Mouse (Mus musculus): ENCODE measurements around the gene Rcc2. TPM values are rescaled to one million over a fixed set of nuclear protein-coding genes. Genes with fewer than 3 reads are reported as not detected.

The Rcc2 gene
- polyA plus RNA-seq (2015; fragmentation: Nextera tagmentation; extraction: Ambion mirVana), result 7.7 and 9.5 TPM in 2 replicates

- WGBS, result 8% methylated on average over 20 of the region's 20 CpGs
- Histone ChIP-seq H3K27me3 (replicated peaks; ENCODE audit: control insufficient read depth, insufficient read depth, low read length) (peaks cover 11% of the 10 kb centered on the region), H3K4me2 (ENCODE audit: low read length) (peak within 1 kb of the TSS; percentile 75), H3K27ac (ENCODE audit: low read depth, low read length) (peak within 1 kb of the TSS; percentile 89), H3K9ac (ENCODE audit: low read depth, low read length) (peak within 1 kb of the TSS; percentile 93), H3K9me3 (ENCODE audit: control insufficient read depth, low read length) (no peaks in the 10 kb centered on the region), H3K36me3 (ENCODE audit: control insufficient read depth, insufficient read depth, low read length) (no peaks in the 10 kb centered on the region), H3K4me1 (ENCODE audit: control insufficient read depth, insufficient read depth, low read depth, low read length) (peaks cover 32% of the 10 kb centered on the region), H3K4me3 (ENCODE audit: low read length) (peak within 1 kb of the TSS; percentile 94)
- ATAC-seq, result no peak
These were observed at the start of gene Rcc2 for GRCm38 (mm10) chr4:140700269-140701018. Gene Rcc2, plus strand, starts transcription at chr4:140700541.

- Histone ChIP-seq H3K4me1 (ENCODE audit: control insufficient read depth, insufficient read depth, low read depth, low read length) (peaks cover 19% of the 10 kb centered on the region), H3K27me3 (replicated peaks; ENCODE audit: control insufficient read depth, insufficient read depth, low read length) (no peaks in the 10 kb centered on the region), H3K36me3 (ENCODE audit: control insufficient read depth, insufficient read depth, low read length) (no peaks in the 10 kb centered on the region), H3K4me2 (ENCODE audit: low read length) (no peak overlapping the region), H3K4me3 (ENCODE audit: low read length) (no peak overlapping the region), H3K9me3 (ENCODE audit: control insufficient read depth, low read length) (no peaks in the 10 kb centered on the region), H3K27ac (ENCODE audit: low read depth, low read length) (no peak overlapping the region), H3K9ac (ENCODE audit: low read depth, low read length) (no peak overlapping the region)
- WGBS, result 59% methylated on average over 14 of the region's 14 CpGs
- ATAC-seq, result no peak
These were observed 46.3 kb upstream of the Rcc2 start for GRCm38 (mm10) chr4:140653835-140654583.

GRCm38 (mm10) chr4:140654798-140655197, 45.5 kb upstream of the Rcc2 start:
- Histone ChIP-seq H3K36me3 (ENCODE audit: control insufficient read depth, insufficient read depth, low read length) (no peaks in the 10 kb centered on the region), H3K4me1 (ENCODE audit: control insufficient read depth, insufficient read depth, low read depth, low read length) (peaks cover 11% of the 10 kb centered on the region), H3K27ac (ENCODE audit: low read depth, low read length) (no peak overlapping the region), H3K4me2 (ENCODE audit: low read length) (no peak overlapping the region), H3K9me3 (ENCODE audit: control insufficient read depth, low read length) (no peaks in the 10 kb centered on the region), H3K27me3 (replicated peaks; ENCODE audit: control insufficient read depth, insufficient read depth, low read length) (no peaks in the 10 kb centered on the region), H3K9ac (ENCODE audit: low read depth, low read length) (no peak overlapping the region), H3K4me3 (ENCODE audit: low read length) (no peak overlapping the region)
- ATAC-seq, result no peak
- WGBS, result 65% methylated on average over 8 of the region's 8 CpGs

- H3K4me3 ChIP-seq (ENCODE audit: low read length), result no peak overlapping the region
- no peaks in the 10 kb centered on the region for H3K9me3 ChIP-seq (ENCODE audit: control insufficient read depth, low read length)
- no peaks in the 10 kb centered on the region for H3K27me3 ChIP-seq (replicated peaks; ENCODE audit: control insufficient read depth, insufficient read depth, low read length)
- ATAC-seq, result no peak
- no peak overlapping the region for H3K9ac ChIP-seq (ENCODE audit: low read depth, low read length)
- H3K27ac ChIP-seq (ENCODE audit: low read depth, low read length), result 0 out of 2 replicates have a peak overlapping the region, but pooled peaks have one; percentile 51
- no peak overlapping the region for H3K4me2 ChIP-seq (ENCODE audit: low read length)
- 63% methylated on average over 8 of the region's 8 CpGs for WGBS
- H3K36me3 ChIP-seq (ENCODE audit: control insufficient read depth, insufficient read depth, low read length), result no peaks in the 10 kb centered on the region
- peaks cover 10% of the 10 kb centered on the region for H3K4me1 ChIP-seq (ENCODE audit: control insufficient read depth, insufficient read depth, low read depth, low read length)
These were observed 43.8 kb upstream of the Rcc2 start for GRCm38 (mm10) chr4:140656529-140656928.

GRCm38 (mm10) chr4:140657681-140658575, 42.4 kb upstream of the Rcc2 start:
- H3K4me3 ChIP-seq (ENCODE audit: low read length), result no peak overlapping the region
- ATAC-seq, result peak; percentile 95
- H3K9me3 ChIP-seq (ENCODE audit: control insufficient read depth, low read length), result no peaks in the 10 kb centered on the region
- peak overlapping the region; percentile 17; the same call in 1 of the 2 replicates for H3K4me2 ChIP-seq (ENCODE audit: low read length)
- no peaks in the 10 kb centered on the region for H3K36me3 ChIP-seq (ENCODE audit: control insufficient read depth, insufficient read depth, low read length)
- H3K27ac ChIP-seq (ENCODE audit: low read depth, low read length), result peak overlapping the region; percentile 86
- H3K4me1 ChIP-seq (ENCODE audit: control insufficient read depth, insufficient read depth, low read depth, low read length), result peaks cover 10% of the 10 kb centered on the region
- H3K9ac ChIP-seq (ENCODE audit: low read depth, low read length), result peak overlapping the region; percentile 47
- H3K27me3 ChIP-seq (replicated peaks; ENCODE audit: control insufficient read depth, insufficient read depth, low read length), result no peaks in the 10 kb centered on the region
- 5% methylated on average over 24 of the region's 24 CpGs for WGBS

- H3K36me3 ChIP-seq (ENCODE audit: control insufficient read depth, insufficient read depth, low read length), result no peaks in the 10 kb centered on the region
- no peaks in the 10 kb centered on the region for H3K9me3 ChIP-seq (ENCODE audit: control insufficient read depth, low read length)
- WGBS, result 75% methylated on average over 18 of the region's 18 CpGs
- ATAC-seq, result no peak
- no peak overlapping the region for H3K9ac ChIP-seq (ENCODE audit: low read depth, low read length)
- no peak overlapping the region for H3K4me3 ChIP-seq (ENCODE audit: low read length)
- H3K27ac ChIP-seq (ENCODE audit: low read depth, low read length), result no peak overlapping the region
- H3K4me2 ChIP-seq (ENCODE audit: low read length), result no peak overlapping the region
- no peaks in the 10 kb centered on the region for H3K27me3 ChIP-seq (replicated peaks; ENCODE audit: control insufficient read depth, insufficient read depth, low read length)
- peaks cover 10% of the 10 kb centered on the region for H3K4me1 ChIP-seq (ENCODE audit: control insufficient read depth, insufficient read depth, low read depth, low read length)
These were observed 38.8 kb upstream of the Rcc2 start for GRCm38 (mm10) chr4:140661406-140662022.

- no peaks in the 10 kb centered on the region for H3K9me3 ChIP-seq (ENCODE audit: control insufficient read depth, low read length)
- no peaks in the 10 kb centered on the region for H3K27me3 ChIP-seq (replicated peaks; ENCODE audit: control insufficient read depth, insufficient read depth, low read length)
- no peak overlapping the region for H3K4me2 ChIP-seq (ENCODE audit: low read length)
- H3K4me1 ChIP-seq (ENCODE audit: control insufficient read depth, insufficient read depth, low read depth, low read length), result peaks cover 10% of the 10 kb centered on the region
- H3K27ac ChIP-seq (ENCODE audit: low read depth, low read length), result no peak overlapping the region
- WGBS, result 42% methylated on average over 7 of the region's 7 CpGs
- ATAC-seq, result no peak
- no peak overlapping the region for H3K4me3 ChIP-seq (ENCODE audit: low read length)
- H3K36me3 ChIP-seq (ENCODE audit: control insufficient read depth, insufficient read depth, low read length), result no peaks in the 10 kb centered on the region
- H3K9ac ChIP-seq (ENCODE audit: low read depth, low read length), result no peak overlapping the region
These were observed 37.9 kb upstream of the Rcc2 start for GRCm38 (mm10) chr4:140662453-140662852.

- Histone ChIP-seq H3K27me3 (replicated peaks; ENCODE audit: control insufficient read depth, insufficient read depth, low read length) (no peaks in the 10 kb centered on the region), H3K4me2 (ENCODE audit: low read length) (no peak overlapping the region), H3K36me3 (ENCODE audit: control insufficient read depth, insufficient read depth, low read length) (no peaks in the 10 kb centered on the region), H3K4me3 (ENCODE audit: low read length) (no peak overlapping the region), H3K9ac (ENCODE audit: low read depth, low read length) (no peak overlapping the region), H3K27ac (ENCODE audit: low read depth, low read length) (no peak overlapping the region), H3K9me3 (ENCODE audit: control insufficient read depth, low read length) (no peaks in the 10 kb centered on the region), H3K4me1 (ENCODE audit: control insufficient read depth, insufficient read depth, low read depth, low read length) (peaks cover 4% of the 10 kb centered on the region)
- WGBS, result 48% methylated on average over 10 of the region's 10 CpGs
- no peak for ATAC-seq
These were observed 37.3 kb upstream of the Rcc2 start for GRCm38 (mm10) chr4:140662882-140663585.
